Mouse (Mus musculus): ENCODE results near the gene Gm32717. TPM values are rescaled to one million over a fixed set of nuclear protein-coding genes. Genes with fewer than 3 reads are reported as not detected.
"Not testable (repeated sequence)": the region's sequence is repeated elsewhere in the genome, so short reads cannot be mapped to it uniquely, and the experiment has no call there.

The Gm32717 gene
- polyA plus RNA-seq, 1 experiment from 2014 or later = 0.10 TPM

- Histone ChIP-seq H3K4me2 (no peak within 1 kb of the TSS), H3K27ac (no peak within 1 kb of the TSS), H3K4me3 (replicated peaks) (no peak within 1 kb of the TSS), H3K4me1 (replicated peaks) (no peaks in the 10 kb centered on the region), H3K36me3 (no peaks in the 10 kb centered on the region), H3K9me3 (no peaks in the 10 kb centered on the region), H3K9ac (replicated peaks) (no peak within 1 kb of the TSS), H3K27me3 (no peaks in the 10 kb centered on the region)
- no peak for ATAC-seq (ENCODE audit: insufficient number of reproducible peaks, insufficient read depth, low FRiP score, low TSS enrichment, low read depth)
- 91% methylated on average over 4 of the region's 4 CpGs for WGBS
These were observed 35.9 kb downstream of the Gm32717 start, which contains the start of gene Il22 for GRCm38 (mm10) chr10:118204642-118205041. Gene Il22 (plus strand): TSS chr10:118204942.

- not testable (repeated sequence) for H3K36me3 ChIP-seq; H3K9ac ChIP-seq (replicated peaks); H3K4me1 ChIP-seq (replicated peaks); H3K27me3 ChIP-seq; H3K9me3 ChIP-seq; H3K4me3 ChIP-seq (replicated peaks); H3K27ac ChIP-seq; H3K4me2 ChIP-seq; ATAC-seq (ENCODE audit: insufficient number of reproducible peaks, insufficient read depth, low FRiP score, low TSS enrichment, low read depth)
- WGBS = 36% methylated on average over 3 of the region's 3 CpGs
These were observed 45.4 kb downstream of the Gm32717 start for GRCm38 (mm10) chr10:118195150-118195549.

Other genes starting within 250 kb of the Gm32717 start
- gene Mdm1, start 99.0 kb downstream of the Gm32717 start, polyA plus RNA-seq (2016; fragmentation: Nextera tagmentation; extraction: Ambion mirVana) = 55.0 and 64.0 TPM in 2 replicates
- gene Il22, start 35.8 kb downstream of the Gm32717 start, polyA plus RNA-seq (2016; fragmentation: Nextera tagmentation; extraction: Ambion mirVana) = not detected in 2 replicates
- gene Gm32802, start 17.9 kb upstream of the Gm32717 start, polyA plus RNA-seq (2016; fragmentation: Nextera tagmentation; extraction: Ambion mirVana) = 0.10 and 0.14 TPM in 2 replicates
- gene Iltifb, start 54.3 kb upstream of the Gm32717 start, polyA plus RNA-seq (2016; fragmentation: Nextera tagmentation; extraction: Ambion mirVana) = not detected in 2 replicates
- gene Gm9040, start 86.2 kb upstream of the Gm32717 start, polyA plus RNA-seq (2016; fragmentation: Nextera tagmentation; extraction: Ambion mirVana) = not detected in 2 replicates
- not detected in 2 replicates for gene Gm9044, start 91.6 kb upstream of the Gm32717 start, polyA plus RNA-seq (2016; fragmentation: Nextera tagmentation; extraction: Ambion mirVana)
- gene Gm9045, start 97.1 kb upstream of the Gm32717 start, polyA plus RNA-seq (2016; fragmentation: Nextera tagmentation; extraction: Ambion mirVana) = 0.10 TPM in 1 of 2 replicates, not detected in the other
- gene Gm9046, start 102.5 kb upstream of the Gm32717 start, polyA plus RNA-seq (2016; fragmentation: Nextera tagmentation; extraction: Ambion mirVana) = not detected in 2 replicates
- gene Gm9048, start 107.9 kb upstream of the Gm32717 start, polyA plus RNA-seq (2016; fragmentation: Nextera tagmentation; extraction: Ambion mirVana) = not detected in 2 replicates
- gene Gm9049, start 113.3 kb upstream of the Gm32717 start, polyA plus RNA-seq (2016; fragmentation: Nextera tagmentation; extraction: Ambion mirVana) = 0.10 TPM in 1 of 2 replicates, not detected in the other
- gene Ifng, start 200.3 kb upstream of the Gm32717 start, polyA plus RNA-seq (2016; fragmentation: Nextera tagmentation; extraction: Ambion mirVana) = not detected in 2 replicates